Mouse (Mus musculus): ENCODE results near the gene A630076J17Rik.

The A630076J17Rik gene

DNA sequence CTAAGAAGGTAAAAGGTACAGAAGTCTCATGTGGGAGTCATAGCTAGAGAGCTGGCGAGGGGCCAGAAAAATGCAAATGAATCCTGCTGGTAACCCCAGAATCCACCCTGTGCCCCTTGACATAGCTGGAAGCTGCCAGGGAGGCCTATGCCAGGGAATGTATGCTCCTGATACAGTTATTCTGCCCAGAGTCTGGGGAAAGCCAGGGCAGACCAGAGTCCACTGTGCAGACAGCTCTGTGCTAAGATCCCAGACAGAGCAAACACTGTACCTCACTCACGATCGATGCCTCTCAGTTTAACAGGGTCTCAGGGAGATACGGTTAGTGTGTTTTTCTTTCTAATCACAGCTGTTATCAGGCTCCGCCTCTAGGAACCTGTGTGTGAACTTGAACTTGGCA lies 592 bp upstream of the A630076J17Rik start:
- no peak for DNase-seq (ENCODE audit: low read depth, low spot score)

DNA sequence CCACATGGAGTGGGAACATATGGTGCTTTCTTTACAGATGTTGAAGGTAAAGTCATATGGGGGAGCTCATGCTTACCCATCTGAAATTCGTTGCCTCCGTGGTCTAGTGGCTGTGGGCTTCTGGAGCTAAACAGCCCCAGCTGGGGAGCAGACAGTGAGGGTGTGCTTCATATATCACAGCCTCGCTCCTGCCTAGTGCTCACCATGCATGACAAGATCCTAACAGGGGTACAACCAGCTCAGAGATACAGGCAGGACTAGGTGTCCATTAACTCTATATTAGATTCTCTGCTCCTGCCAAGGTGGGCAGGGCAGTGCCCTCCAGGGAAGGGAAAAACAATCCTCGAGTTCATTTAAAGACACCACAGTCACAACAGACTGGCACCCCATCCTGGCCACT lies 788 bp downstream of the A630076J17Rik start:
- DNase-seq (ENCODE audit: low read depth, low spot score), result no peak

DNA sequence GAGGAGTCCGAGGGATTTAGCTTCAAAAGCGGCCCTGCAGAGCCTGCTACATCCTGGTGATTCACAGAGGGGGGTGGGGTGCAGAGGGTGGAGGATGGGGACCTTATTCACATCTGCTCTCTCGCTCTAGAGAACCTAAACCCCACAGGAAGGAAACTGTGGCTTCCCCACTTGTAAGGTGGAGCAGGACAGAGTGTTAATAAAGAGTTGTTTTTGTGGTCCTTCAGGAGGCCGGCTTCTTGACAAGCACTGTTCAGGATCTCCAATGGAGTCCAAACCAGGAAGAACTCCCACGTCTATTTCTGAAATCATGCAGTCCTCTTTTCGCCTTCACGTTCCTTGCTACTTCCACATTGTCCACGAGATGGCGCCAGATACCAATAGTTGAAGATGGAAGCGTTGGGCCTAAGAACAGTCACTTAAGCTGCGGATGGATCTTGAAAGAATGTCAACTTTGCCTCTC lies 3.0 kb downstream of the A630076J17Rik start:
- peak; percentile 78 for DNase-seq (ENCODE audit: low read depth, low spot score)

DNA sequence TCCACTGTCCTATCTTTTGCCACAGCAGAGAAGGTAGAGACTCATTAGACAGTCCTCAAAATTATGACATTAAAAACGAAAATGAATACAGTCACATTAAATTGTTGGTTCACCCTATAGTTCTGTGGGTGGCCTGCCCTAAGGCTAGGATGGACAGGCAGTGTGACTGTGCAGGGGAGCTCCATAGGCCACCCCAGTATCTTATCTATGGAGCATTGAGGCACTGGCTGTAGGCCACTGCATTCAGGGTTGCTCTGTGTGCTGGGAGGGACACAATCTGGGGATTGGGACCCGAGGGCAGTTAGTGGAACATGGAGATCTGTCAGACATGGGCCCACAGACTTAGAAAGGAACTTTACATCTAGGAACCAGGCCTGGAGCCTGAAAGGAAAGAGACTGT lies 3.5 kb downstream of the A630076J17Rik start:
- no peak for DNase-seq (ENCODE audit: low read depth, low spot score)

DNA sequence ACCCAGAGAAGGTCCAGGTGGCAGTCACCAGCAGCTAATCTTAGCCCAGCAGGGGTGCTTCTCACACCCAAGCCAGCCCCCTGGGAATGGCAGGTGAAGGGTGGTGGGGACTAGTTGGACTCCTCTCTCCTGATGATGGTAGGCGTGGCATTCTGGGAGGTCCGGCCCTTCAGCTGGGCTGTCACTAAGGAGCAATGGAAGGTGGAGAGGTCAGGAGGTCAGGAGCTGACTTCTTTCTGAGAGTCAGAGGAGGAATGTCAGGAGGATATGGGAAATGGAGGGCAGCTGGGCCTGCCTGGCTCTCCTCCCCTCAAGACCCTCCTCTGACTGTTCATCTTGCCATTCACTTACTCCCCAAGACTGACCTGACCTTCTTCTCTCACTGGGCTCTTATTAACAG lies 7.6 kb downstream of the A630076J17Rik start:
- DNase-seq (ENCODE audit: low read depth, low spot score), result no peak

DNA sequence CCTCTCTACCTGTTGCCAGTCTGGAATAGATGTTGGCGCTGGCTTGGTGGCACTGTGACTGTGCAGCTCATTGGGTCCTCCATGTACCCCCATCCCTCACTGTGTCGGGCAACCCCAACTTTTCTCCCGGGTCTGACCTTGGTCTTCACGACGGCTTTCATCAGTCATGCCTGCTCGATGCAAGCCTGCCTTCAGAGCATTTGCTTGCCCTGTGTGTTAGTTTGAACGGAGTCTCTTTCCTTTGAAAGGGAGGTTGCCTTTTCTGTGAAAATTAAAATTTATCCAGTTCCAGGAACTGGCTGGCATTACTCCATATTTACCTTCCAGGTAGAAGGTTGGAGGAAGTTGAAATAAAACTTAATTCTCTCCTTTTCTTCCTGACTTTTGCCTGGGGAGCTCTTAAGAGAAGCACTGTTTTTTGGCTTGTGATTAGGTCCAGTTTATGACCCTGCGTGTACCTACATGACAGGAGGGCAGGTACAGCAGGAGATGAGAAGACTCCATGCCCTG lies 8.1 kb downstream of the A630076J17Rik start:
- DNase-seq (ENCODE audit: low read depth, low spot score), result no peak

DNA sequence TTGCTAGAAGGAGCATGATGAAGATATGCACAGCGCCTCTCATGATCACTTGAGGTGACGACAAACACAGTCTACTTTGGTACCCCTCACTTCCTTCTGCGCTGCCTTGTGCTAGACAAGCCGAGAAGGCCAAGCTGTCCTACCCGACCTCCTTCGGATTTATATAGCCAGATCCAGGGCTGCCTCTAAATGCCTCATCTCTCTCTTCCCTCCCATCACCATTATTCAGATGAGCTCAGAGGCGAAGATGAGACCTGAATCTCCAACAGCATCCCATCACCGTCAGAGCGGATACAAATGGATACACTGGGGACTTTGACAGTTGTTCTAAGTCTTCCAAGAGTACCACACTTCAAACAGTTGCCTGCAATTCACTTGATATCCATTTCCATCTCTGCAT lies 9.2 kb downstream of the A630076J17Rik start, which contains the start of gene Prok1:
Gene Prok1, minus strand, starts transcription at position 101 of the 400 bp plus-strand sequence.
- DNase-seq (ENCODE audit: low read depth, low spot score), result no peak

DNA sequence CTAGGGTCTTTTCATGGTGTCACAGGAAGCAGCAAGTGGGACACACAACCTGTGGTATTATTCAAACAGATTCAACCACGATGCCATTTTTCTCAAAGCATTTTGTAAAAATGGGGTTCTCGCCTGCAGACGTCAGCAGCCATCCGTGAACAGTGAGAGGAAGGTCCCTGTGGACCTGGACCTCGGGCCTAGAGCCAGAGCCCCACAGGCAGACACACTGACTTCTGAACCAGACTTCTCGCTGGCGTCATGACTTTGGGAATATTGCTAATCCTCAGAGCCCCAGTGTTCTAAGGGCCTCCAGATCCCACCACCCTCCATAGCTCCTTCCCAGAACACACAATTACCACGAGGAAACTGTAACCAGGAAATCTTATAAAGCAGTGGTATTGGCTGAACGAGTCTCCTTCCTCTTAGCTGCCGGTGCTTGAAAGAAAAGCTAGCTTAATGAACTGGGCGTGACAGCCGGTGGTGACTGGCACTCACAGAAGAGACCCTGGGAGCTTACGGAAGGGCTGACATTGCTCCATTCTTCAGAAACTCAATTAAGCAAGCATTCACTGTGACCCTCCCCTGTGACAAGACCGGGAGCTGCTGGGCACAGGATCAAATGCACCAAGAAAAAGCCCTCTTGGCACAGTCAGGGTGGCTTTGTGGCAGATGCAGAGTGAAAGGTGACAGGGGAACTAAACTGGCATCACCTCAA lies 11.1 kb downstream of the A630076J17Rik start:
- no peak for DNase-seq (ENCODE audit: low read depth, low spot score)

DNA sequence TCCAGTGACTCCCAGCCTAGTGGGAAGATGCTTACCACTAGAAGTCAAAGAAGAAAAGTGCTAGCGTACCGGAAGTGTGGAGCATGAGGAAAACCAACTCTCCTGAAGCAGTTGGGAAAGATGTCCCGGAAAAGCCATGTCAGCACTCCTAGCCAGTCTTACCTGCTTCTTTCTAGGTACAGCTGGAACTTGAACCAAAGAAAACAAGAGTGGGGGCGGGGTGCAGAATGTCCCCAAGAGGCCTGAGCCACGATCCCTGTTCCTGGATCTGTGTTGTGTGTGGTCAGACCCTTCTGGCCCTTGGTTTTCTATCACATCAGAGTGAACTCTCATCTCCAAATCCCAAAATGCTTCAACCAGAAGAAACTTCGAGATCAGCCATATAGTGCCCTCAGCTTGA lies 16.5 kb downstream of the A630076J17Rik start:
- no peak for DNase-seq (ENCODE audit: low read depth, low spot score)

DNA sequence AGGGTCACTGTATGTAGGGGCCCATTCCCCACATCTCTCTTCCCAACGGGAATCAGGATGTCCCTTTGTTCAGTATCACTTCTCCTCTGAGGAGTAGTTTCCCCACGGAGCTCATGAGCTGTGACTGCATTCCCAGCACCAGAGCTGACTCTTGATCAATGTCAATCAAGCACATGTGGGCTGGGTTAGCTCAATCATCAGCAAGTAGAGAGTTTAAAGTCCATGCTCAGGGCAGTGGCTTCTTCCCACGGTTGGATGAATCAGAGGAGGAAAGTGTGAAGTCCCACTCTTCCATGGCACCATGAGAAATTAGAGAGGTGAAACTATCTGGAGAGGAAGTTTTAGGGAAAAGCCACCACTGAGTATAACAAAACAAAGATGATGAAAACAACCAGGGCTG lies 18.6 kb downstream of the A630076J17Rik start:
- no peak for DNase-seq (ENCODE audit: low read depth, low spot score)

DNA sequence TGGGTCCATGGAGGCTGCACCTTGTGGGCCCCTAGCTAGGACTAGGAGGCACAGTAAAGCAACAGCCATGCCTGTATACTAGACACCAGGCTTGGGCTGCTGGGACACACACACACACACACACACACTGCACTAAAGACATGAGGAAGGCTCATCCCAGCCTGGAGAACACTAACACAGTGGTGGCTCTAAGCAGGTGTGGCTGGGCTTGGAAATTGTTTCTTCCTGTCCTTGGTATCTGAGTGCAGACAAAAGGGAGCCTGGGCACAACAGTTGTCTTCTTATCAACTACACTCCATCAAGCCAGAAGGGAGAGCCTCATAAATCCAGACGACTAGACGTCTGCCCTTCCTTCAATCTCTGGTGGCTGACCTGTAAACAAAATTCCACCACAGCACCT lies 19.9 kb downstream of the A630076J17Rik start:
- DNase-seq (ENCODE audit: low read depth, low spot score), result no peak

DNA sequence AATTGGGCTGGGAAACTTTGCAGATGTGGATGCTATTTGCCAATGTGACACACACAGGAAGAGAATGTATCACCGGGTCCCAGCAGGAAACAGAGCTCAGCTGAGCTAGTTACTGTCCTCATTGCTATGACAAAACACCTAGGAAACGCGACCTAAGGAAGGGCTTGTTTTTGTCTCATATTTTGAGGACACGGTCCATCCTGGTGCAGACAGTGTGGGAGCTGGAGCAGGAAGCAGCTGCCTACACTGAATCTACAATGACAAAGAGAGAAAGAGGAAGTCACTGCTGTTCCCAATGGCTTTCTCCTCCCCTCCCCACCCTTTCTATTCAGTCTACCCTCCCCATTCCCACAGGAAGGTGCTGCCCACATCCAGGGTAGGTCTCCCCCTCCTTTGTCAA lies 21.6 kb downstream of the A630076J17Rik start:
- no peak for DNase-seq (ENCODE audit: low read depth, low spot score)

DNA sequence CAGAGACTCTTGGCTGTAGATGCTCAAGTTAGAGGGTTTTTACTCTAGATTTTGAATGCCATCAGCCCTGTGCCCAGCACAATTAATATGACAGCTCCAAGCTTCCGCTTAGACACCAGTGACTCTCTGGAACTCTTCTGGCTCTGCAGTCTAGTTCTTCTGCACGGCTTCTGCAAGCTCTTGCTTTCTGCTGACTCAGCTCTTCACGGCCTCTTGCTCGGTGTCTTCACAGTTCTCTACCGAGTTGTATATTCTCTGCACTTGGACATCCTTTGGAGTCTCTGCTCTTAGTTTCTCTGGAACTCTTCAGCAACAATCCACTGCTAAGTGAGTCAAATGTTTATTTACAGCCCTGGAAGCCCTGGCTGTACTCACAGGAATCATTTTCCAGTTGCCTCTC lies 23.5 kb downstream of the A630076J17Rik start:
- no peak for DNase-seq (ENCODE audit: low read depth, low spot score)

DNA sequence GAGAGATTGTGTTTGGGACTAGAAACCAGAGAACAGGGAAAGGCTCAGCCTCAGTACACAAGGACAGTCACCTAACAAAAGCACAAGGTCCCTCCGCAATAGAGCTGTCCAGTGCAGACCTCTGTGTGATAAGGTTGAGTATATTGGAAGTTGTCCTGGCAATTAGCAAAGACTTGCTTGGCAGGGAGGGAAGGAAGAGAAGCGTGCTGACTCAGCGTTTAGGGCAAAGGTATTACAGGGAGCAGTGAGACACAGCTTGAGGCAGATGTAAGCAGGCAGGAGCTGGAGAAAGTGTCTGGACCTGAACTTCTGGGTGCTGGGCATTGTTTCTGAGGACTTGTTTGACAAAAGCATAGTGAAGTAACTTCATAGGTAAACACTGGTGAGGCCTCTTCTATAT lies 25.6 kb downstream of the A630076J17Rik start:
- DNase-seq (ENCODE audit: low read depth, low spot score), result no peak

DNA sequence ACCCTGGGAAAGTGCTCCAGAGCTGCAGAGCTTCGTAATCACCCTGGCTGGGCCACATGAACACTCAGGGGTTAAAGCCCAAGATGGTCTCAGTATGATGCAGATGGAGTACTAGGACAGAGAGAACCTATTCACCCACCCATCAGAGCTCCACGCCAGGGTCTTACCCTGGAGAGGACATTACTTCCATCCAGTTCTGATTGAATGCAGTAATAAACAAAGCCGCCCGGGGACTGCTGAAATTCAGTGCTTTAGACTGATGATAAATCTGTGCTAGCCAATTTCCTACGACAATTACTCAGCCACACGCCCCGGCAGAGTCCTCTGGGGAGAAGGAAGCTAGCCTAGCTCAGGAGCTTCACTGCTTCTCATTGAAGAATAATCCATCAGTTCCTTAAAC lies 26.3 kb downstream of the A630076J17Rik start:
- no peak for DNase-seq (ENCODE audit: low read depth, low spot score)

DNA sequence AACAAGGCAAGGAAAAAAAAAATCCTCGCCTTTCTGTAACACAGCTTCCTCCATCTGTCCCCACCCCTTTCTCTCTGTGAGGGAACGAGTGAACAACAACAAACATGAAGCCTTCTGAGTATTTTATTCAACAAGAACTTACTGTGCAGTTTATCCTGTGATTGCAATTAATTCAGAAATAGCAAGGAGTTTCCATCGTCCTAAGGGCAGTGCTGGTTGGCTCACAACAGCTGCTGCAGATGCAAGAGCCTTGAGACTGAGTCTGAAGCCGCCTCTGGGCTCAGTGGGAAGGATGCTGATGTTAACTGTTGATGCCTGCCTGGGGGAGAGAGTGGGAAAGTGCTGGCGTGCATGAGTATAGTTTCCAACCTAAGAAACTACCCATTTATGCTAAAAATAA lies 27.5 kb downstream of the A630076J17Rik start:
- no peak for DNase-seq (ENCODE audit: low read depth, low spot score)

DNA sequence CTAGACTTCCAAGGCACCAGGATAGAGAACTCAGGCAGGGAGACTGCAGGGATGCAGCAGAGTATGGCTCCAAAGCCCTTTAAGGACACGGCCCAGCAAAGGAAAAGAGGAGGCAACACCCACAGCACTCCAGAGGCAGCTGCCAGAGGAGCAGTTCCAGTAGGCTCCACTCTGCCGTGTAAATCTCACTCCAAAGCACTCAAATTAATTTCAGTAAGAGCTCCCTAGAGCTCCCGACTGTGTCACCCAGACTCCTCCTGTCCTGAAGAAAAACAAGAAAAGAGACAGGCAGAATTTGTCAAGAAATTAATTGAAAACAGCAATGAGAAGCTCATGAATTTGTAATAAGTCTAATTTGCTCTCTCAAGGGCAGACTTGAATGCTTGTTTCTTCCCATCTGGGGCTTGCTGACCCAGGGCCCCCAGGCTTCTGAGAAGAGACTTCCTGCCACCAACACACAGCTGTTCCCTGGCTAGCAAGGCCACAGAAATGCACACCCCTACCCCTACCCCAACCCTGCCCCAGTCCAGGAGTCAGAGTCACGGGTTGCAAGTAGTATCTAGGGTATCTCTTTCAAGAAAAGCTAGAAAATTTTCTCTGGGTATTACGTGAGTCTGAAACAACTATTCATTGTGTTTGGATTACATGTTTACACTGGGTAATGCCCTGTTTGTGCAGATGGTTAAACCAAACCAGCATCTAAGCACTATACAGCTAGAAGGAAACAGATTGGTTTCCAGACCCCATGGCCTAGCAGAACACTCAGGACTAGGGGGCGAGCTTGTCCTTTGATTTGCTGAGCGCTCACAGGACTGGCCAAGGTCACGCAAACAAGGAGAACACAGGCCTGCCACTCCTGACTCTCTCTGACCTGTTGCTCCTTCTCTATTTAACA lies 30.8 kb downstream of the A630076J17Rik start:
- DNase-seq (ENCODE audit: low read depth, low spot score), result no peak

DNA sequence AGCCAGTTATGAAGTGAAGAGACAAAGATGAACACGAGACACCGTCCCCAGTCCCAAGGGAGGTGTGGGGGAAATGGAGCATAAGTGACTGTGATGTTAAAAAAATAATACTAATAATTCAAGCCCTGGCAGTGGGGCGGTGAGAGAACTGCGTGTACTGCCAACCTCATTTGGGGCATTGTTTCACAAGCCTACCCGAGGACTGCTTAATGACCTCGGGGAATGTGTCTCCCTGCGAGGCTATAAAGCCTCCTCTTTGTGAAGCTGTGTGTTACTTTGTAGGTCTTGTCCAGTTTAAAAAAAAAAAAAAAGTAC lies 31.4 kb downstream of the A630076J17Rik start:
- no peak for DNase-seq (ENCODE audit: low read depth, low spot score)

DNA sequence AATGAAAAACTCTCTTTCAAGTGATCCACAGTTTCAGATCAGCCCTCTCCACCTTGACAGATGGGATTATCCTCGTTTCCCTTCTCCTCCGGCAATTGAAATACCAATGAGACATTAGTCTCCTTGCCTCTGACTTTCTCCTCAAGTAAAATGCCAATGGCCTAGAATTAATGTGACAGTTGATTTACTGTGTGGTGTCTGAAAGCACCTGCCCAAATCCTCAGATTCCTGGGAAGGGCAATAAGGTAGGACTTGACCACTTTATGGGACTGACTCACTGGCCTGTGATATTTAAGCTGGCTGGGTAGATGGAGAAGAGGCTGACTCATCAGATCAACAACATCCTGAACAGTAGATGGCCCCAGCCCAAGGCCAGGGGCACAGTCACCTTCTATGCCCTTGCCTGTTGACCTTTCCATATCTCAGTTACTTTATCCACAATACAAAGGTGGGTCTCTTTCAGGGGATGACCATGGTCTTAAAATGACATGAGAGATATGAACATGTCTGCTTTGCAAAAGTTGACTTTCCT lies 36.5 kb downstream of the A630076J17Rik start:
- no peak for DNase-seq (ENCODE audit: low read depth, low spot score)

DNA sequence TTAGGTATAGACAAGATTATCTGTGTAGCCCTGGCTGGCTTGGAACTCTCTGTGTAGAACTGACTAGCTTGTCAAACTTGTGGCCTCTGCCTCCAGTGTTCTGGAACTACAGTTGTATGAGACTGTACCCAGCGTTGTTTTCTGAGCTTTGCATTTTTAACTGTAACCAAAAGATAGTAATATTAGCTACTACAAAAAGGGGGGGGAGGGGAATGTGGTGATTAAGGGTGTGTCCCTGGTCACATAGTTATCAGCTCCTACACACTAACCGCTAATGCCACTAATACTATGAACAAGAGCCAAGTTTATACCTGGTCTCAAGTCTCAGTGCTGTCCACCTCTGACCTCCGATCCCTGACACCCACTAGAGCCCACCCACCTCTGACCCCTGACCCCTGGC lies 42.0 kb downstream of the A630076J17Rik start:
- no peak for DNase-seq (ENCODE audit: low read depth, low spot score)

DNA sequence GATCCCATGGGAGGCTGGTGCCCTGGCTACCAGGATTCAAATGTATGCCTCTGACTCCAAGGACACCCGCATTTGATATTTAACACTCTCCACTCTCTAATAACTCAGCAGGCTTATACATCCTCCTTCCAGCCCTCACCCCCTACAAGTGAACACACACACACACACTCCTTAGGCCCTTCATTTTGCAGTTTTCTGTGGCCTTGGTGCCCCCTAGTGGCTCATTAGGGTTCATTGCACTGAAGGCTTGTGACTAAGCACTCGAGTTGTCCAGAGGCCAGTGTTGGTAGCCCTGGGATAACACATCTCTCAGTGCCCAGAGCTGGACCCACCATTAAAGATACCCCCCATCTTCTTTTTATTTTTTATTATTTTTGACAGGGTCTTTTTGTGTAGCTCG lies 43.4 kb downstream of the A630076J17Rik start:
- peak; percentile 62 for DNase-seq (ENCODE audit: low read depth, low spot score)

DNA sequence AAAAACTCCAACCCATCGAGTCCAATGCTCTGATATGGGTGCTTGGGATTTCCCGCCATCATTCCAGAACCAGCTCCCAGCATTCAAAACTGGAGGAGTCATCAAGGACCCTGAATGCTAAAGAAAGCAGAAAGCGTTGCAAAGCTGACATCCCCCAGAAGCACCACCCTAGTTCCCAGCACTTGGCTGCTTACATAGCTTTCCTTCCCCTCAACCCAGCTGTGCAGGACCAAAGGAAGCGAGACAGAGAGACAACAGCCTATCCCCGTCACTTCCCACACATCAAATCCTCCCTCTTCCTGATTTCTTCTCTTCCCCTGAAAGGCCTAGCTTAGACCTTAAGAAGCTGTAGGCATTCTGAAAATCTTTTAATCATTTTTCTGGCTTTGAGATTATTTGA lies 44.9 kb downstream of the A630076J17Rik start:
- no peak for DNase-seq (ENCODE audit: low read depth, low spot score)

DNA sequence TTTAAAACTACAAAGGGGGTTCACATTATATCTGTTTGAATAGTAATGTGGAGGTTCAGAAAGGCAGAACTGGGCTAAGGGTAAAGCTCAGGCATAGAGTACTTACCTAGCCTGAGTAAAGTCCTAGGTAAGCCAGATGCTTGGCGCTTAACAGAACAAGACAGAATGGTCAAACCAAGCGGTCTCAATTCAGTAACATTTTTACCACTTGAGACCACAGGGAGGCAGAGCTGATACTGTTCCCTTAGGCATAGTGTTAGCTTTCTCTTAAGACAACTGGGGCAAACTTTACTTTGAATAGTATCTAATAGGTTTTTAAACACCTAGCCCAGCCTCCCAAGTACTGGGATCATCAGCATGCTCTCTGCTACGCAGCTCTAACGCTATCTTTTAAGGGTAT lies 45.6 kb downstream of the A630076J17Rik start:
- peak; percentile 62 for DNase-seq (ENCODE audit: low read depth, low spot score)

All from ES-CJ7 (cell line).